Mouse (Mus musculus) CH12.LX (cell line): ENCODE data around the gene Crkl.

Experiments
- CTCF ChIP-seq, 2 experiments: IDR thresholded peaks in 1 of 2; conservative IDR thresholded peaks in 1 of 2; 2 replicates each; pipeline ENCODE4 v1.5.1; 2011 to 2012; ENCODE audit warnings: low read depth in 2 of 2, low read length in 2 of 2, improper control_type of control experiment in 1 of 2, inconsistent platforms in 1 of 2, mild to moderate bottlenecking in 1 of 2, moderate library complexity in 1 of 2
- POLR2A ChIP-seq: IDR thresholded peaks from 2 replicates; pipeline ENCODE4 v1.6.1; 2011; ENCODE audit warnings: low read depth, mild to moderate bottlenecking, improper control_type of control experiment, low read length
- TBP ChIP-seq: conservative IDR thresholded peaks from 2 replicates; pipeline ENCODE4 v1.6.1; 2011; ENCODE audit warnings: low read depth, low read length, improper control_type of control experiment

GRCm38 (mm10) chr16:17410209-17410608 lies 41.6 kb upstream of the Crkl start:
- TF ChIP-seq CTCF (conservative IDR thresholded peaks at IDR 0.05 in 1 of 2, IDR thresholded peaks at IDR 0.05 in 1 of 2; ENCODE audit: low read depth in 2 of 2, low read length in 2 of 2) (no peak), POLR2A (no peak), TBP (no peak)
